Mouse (Mus musculus) NIH3T3 (cell line): ENCODE measurements around the gene Chd9.
"Not testable (repeated sequence)": the region's sequence is repeated elsewhere in the genome, so short reads cannot be mapped to it uniquely, and the experiment has no call there.

Experiments
- DNase-seq: peaks from one replicate; pipeline ENCODE4 v3.0.0-alpha.2; 2012; ENCODE audit warnings: low read depth

The Chd9 gene

DNA sequence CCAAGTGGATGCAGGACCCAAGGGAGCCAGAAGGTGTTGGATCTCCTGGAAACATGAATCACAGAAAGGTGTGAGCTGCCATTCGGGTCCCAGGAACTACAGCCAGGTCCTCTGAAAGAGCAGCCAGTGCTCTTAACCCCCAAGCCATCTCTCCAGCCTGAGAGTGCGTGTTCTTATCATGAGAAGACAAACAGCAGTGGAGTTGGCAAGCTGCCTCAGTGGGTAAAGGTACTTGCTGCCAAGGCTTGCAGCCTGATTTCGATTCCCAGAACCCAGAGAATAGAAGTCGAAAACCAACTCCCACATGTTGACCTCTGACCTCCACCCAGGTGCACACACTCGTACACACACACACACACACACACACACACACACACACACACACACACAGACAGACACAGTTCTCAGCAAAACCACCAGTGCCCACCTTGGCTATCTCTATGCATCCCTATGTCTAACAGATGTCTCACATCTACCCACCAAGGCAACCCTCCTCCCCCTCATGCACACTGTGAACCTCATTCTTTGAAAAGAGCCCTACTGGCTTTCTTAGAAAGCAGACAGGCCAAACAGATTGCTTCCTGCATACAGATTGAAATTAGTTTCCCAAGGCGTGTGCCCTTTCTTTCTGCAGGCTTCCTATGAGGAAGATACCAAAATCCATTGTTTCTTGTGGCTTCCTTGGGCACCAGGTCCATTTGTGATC, 43.4 kb downstream of the Chd9 start:
- peak; percentile 34 for DNase-seq

DNA sequence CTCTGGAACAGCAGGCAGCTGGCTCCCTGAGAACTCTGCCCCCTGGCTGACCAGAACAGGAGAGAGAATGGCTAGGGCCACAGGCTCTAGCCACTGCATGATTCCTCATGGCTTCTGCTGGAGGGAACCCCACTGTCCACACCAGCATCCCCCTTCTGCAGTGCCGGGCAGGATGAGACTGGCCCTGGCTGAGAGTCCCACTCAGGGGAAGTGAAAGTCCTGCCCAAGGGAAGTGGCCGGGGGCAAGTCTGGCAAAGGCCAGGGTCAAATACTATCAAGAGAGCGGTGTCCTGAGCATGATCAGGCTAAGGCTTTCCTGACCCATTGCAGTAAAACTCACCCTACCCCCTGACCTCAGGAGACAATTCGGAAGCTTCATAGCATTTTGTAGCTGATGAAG, 44.9 kb downstream of the Chd9 start:
- DNase-seq = no peak

DNA sequence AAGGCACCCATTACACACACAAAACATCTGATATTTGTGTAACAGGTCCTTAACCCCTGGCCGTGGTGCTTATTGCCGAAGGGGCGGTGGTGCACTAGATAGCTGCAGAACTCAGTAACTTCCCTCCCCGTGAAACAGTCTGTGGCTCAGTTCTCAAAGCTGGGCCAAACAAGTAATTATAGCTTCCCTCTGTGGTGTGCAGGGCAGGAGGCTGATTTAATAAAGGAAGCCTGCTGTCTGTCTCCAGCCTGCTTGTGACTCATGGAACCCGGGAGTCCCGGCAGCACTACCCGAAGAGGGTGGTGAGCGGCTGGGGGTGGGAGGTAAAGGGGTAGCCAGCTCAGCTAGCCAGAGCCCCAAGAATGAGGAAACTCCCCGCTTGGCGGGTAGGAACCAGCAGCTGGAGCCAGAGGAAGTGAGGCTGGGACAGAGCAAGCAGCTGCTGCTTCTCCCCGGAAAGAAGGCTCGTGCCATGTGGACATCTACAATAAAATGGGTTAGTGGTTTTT, 48.1 kb downstream of the Chd9 start:
- DNase-seq = peak; percentile 85

DNA sequence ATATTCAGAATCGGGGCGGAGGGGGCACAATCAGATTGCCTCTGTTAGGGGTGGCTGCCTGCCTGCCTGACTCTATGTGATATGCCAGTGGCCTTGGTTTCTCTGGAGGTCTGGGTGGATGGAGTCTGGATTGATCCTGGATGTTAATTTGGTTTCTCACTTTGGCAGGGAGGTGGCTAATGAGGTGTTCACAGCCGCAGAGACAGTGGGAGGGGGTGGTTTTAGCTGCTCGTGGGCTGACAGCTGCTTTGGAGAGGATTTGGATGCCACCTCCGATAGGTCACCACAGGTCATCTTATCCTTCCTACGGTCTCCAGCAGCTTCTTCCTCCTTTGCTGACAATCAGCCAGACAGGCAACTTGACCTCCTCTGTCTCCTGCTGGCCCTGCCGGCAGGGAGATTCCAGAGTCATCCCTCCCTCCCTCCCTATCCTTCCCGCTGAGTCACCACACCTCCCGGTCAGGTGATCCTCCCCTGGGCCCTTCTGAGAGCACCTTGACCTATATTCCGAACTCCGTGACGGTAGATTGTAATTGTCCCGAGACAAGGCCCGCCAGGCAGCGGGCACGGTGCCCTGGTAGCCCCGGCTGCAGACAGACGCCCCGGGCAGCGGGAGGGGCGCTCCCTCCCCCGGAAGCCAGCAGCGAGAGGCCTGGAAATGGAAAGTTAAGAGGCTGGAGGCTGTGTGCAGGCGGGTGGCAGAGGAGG, 48.7 kb downstream of the Chd9 start:
- peak; percentile 77 for DNase-seq

DNA sequence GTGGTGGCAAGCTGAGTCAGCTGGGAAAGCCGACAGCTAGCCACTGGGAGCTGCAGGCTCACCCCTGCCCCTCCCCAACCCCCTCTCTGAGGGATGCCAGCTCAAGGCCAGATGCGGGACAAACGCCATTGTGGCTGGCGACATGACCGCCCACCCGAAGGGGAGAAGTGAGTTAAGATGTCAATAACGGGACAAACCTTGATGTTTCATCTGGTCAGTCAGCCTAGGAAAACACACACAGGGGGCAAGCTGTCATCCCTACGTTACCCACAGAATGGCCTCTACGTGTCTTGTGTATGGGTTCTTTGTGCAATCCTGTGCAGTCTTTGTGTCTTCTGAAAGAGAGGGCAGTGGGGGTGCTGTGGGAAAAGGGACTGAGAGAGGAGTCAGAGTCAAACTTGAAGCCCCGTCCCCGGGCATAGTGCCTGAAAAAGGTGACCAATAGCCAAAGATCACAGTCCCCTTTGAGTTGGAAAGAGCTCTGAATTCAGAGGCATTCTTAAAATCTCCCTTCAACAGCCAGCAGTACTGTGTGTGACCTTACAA, 49.4 kb downstream of the Chd9 start:
- DNase-seq = no peak

DNA sequence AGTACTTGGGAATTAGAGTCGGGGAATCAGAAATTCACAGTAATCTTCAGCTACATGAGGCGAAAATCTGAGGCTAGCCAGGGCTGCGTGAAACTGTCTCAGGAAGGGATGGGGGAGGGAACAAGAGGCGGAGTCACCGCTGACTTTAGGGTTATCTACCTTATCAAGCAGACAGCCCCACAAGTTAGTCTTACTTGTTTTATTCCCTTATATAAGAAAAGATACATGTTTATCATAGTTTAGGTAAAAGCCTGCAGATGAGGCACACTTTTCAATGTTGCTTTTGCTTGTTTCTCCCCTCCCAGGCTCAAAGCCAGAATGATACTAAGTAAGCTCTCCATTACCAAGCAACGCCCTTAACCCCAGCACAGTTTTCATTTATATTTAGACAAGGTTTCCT, 50.4 kb downstream of the Chd9 start:
- DNase-seq = no peak

DNA sequence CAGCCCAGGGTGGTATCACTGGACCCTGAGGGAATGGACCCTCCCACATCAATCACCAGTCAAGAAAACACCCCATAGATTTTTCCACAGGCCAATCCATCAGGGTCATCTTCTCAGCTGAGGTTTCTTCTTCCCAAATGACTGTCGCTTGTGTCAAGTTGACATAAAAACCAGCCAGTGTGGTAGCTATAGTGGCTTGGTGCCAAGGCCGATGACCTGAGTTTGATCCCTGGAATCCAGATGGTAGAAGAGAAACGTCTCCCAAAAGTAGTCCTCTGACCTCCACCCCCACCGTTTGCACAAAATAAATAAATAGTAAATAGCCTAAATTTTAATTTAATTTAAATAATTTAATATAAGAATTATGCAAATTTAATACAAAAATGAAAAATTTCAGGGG, 51.9 kb downstream of the Chd9 start:
- no peak for DNase-seq

DNA sequence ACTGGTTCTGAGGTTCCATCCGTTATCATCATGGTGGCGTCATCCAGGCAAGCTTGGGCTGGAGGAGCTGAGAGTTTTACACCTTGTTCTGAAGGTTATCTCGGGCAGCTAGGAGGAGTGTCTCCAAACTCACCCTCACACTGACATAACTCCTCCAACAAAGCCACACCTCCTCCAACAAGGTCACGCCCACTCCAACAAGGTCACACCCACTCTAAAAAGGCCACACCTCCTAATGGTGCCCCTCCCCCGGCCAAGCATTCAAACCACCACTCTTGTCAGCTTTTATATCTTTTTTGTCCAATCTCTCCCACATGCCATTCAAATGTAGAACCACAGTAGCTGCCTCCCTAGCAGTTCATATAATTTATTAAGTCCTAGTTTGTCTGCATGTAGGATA, 53.0 kb downstream of the Chd9 start:
- DNase-seq = no peak

DNA sequence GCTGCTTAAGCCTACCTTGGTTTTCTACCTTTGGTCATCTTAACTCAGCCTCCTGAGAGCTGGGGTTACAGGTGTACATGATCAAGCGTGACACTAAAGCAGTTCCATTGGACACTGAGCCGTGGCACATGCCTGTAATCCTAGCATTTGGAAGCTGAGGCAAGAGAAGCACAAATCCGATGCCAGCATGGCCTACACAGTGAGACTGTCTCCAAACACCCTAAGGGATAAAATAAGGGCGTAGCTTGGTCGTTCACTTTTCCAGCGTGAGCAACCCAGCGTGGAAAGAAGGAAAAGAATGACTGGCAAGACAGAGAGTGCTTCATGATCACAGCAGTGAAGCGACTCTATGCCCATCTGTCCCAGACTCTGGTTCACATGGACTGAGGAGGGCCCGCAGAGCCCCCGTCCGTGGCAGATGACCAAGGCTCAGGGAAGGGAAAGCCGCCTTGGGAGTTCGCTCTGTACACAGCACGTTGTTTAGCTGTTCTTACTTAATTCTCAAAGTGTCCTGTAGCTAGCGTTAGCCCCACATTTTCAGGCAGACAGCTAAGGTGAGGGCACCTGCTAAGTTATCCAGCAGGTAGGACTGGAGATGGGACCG, 54.0 kb downstream of the Chd9 start:
- DNase-seq = no peak

DNA sequence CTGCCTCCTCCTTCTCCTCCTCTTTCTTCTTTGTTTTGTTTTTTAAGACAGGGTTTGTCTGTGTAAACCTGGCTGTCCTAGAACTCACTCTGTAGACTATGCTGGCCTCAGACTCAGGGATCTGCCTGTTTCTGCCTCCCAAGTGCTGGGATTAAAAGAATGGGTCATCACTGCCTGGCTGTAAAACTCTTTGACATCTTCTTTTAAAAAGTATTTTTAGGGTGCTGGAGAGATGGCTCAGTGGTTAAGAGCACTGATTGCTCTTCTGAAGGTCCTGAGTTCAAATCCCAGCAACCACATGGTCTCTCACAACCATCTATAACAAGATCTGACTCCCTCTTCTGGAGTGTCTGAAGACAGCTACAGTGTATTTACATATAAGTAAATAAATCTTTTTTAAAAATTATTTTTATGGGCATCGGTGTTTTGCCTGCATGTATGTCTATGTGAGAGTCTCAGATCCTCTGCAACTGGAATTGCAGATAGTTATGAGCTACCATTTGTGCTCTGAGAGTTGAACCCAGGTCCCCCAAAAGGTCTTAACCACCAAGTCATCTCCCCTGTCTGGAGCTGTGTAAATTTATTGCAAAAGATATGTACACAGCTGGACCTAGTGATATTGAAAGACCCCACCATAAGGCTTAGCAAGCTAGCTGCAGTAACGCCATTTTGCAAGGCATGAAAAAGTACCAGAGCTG, 57.7 kb downstream of the Chd9 start:
- DNase-seq = no peak

DNA sequence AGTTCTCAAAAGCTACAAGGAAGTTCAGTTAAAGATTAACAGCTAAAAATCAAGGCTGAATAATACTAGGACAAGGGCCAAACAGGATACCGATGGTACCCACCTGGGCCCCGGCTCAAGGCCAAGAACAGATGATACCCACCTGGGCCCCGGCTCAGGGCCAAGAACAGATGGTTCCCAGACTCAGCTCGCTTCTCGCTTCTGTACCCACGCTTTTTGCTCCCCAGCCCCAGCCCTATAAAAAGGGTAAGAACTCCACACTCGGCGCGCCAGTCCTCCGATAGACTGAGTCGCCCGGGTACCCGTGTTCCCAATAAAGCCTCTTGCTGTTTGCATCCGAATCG, 58.2 kb downstream of the Chd9 start:
- not testable (repeated sequence) for DNase-seq

DNA sequence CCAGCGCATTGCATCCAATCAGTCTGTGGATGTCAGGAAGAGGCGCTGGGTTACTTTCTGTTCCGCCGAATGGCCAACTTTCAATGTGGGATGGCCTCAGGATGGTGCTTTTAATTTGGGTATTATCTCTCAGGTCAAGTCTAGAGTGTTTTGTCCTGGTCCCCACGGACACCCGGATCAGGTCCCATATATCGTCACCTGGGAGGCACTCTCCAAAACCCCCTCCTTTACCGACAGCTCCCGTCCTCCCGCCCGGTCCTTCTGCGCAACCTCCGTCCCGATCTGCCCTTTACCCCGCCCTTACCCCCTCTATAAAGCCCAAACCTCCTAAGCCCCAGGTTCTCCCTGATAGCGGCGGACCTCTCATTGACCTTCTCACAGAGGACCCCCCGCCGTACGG, 59.2 kb downstream of the Chd9 start:
- not testable (repeated sequence) for DNase-seq

DNA sequence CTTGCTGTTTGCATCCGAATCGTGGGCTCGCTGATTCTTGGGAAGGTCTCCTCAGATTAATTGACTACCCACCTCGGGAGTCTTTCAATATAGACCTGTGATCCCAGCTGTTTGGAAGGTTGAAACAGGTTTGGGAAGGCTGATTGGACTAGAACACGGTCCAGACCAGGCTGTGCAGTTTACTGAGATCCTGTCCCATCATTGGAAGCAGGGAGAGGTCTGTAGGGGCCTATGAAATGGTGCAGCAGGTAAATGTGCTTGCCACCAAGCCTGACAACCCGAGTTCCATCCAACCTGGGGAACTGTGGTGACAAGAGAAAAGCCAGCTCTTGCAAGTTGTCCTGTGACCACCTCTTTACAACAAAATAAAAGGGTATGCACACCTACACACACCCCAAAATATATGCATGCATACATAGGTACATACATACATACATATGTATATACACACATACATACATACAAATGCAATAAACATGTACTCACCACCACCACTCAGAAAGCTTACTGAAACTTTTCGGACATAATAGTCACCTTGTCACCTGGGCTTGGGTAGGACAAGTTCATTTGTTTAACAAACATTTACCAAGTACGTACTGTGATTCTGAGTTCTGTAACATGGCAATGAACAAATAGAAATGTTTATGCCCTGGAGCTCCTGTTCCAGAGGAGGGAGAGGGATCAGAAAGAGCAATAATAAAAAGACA, 63.9 kb downstream of the Chd9 start:
- DNase-seq = no peak

DNA sequence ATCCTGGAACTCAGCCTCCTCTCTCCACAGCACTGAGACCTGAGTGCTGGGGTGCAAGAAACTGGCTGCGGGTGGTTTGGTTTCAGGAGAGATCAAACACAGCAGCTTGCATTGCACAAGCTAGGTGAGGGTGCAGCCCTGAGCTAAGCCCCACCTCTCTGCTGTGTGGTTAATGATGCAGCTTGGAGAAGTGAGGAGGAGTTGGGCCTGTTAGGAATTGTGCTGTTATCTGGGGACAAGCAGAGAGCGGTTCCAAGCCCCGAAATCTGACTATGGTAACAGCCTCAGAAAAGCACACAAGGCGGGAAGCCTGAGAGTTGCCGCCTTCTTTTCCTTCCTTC, 64.4 kb downstream of the Chd9 start:
- DNase-seq = no peak

DNA sequence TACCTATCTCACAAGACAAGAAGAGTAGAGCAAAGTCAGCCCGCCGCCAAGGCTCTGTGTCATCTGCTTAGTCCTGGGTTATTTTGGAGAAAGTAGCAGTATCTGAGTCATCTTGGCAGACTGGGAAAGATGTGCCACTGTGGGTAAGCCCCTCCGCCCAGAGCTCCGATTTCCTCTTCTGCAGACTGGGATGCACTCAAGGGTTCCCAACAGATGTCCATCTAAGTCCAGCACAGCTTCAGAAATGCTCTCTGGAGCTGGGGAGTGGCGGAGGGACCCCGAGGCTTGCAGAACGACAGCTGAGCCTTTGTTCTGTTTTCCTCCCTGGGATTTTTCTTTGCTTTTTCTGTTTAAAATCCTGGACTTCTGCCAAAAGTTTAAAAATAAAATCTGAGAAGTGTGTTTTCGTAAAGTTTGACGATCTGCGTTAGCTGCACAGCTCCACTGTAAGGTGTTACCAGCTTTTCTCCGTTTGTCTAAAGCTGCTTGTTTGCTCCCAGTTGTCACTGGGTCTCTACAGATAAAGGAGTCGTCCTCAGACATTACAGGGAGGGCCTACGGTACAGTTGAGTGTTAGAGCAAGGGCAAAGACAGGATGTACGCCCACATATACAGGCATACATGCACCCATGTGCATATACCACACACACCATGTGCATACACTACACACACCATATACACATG, 66.2 kb downstream of the Chd9 start:
- peak; percentile 79 for DNase-seq

DNA sequence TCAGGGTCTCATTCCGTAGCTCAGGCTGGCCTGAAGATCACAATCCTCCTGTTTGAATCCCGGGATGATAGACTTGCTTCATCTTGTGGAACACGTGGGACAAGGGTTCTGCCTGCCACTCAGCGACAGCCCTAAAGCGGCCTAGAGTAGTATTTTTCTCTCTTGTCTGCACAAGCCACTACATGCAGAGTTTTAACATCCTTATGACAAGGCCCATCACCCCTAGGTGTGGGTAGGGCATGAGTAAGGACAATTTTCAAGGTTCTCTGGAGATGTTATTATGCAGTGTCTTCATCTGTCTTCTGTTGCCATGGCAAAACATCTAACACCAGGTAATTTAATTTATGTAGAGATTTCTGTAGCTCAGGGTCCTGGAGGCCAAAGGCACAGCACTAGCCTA, 69.2 kb downstream of the Chd9 start:
- no peak for DNase-seq

DNA sequence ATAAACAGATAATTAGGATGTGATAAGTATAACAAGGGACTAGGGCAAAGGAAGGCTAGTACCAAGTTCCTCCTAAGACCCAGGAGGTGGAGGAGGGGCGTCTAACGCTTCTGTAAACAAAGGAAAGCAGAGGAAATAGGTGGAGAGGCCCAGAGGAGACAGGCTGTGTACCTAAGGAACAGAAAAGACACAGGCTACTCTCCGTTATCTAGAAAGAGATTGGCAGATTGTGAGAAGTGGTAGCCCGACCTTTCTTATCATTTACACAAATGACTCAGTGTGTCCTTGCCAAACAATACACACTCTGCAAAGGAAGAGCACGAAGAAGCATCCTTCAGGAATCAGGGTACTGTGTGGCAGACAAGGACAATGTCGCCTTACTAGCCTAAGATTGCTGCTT, 70.4 kb downstream of the Chd9 start:
- no peak for DNase-seq

DNA sequence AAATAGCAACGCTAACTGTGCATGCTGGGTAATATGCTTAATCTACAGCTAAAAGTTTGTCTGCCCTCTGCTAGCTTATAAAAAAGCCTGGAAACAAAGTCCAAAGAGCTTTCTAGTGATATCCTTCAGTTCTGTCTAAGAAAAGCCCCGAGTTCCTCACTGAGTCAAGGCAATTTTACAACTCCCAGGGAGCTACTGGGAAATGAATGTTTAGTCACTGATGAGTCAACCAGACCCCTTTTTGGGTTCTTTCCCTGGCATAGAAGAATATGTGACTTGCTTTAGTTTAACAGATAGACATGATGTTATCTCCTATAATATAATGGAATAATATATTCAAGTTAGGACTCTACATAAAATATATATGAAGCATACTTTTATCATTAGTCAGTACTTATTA, 73.8 kb downstream of the Chd9 start:
- peak; percentile 54 for DNase-seq

DNA sequence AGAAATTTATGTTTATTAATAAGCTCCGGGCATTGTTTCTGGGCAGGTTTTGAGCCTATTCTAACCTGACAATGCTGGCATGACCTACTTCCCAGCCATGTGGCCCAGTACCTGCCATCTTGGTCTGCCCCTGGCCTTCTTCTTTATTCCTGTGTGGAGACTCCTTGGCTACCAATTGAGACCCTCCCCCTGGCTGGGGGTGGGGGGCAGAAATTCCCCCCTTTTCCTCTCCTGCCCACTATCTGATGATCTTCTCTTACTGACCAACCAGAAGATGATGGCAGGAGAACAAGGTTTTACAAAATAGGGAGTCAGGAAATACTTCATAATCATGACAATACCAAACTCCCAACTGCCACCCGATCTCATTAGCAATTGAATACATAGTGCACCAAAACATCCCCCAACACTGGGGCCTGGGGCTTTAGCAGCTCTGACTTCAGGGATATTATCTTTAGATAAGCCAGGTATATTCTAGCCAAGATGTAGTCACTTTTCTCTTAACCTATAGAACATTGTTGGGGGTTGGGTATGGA, 76.1 kb downstream of the Chd9 start:
- DNase-seq = no peak

DNA sequence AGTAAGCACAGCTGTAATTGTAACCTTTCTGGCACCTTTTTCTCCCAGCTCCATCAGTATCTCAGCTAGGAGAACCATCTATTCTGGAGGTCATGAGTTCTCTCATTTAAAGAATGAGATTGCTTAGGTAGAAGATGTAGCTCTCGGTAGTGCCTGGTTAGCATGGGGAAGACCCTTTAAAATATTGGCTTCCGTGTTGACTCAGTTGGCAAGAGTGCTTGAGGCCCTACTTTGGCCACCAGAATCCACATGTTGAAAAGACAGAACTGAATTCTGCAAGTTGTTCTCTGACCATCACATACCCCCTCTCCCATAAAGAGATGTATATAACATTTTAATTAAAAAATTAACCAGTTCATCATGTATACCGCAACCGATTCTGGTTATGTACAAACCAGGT, 78.8 kb downstream of the Chd9 start:
- DNase-seq = no peak

DNA sequence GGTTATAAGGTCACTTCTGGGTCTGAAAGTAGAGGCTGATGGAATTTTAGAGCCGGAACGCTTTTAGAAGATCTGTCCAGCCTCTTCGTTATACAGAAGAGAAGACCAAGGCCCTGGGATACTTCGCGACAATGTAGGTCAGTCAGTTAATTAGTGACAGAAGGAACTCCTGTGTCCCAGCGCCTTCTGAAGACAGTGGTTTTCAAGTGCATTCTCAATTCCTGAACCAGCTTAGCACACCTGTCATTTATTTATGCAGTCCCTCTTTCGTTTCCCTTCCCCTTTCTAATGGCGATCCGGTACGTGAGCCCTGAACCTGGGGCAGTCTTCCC, 79.3 kb downstream of the Chd9 start:
- no peak for DNase-seq
